Mouse (Mus musculus) forebrain, embryonic 15.5 days (tissue): ENCODE measurements around the gene Gm14692. TPM values are rescaled to one million over a fixed set of nuclear protein-coding genes. Genes with fewer than 3 reads are reported as not detected.
"Not testable (repeated sequence)": the region's sequence is repeated elsewhere in the genome, so short reads cannot be mapped to it uniquely, and the experiment has no call there.

Source experiments
- ATAC-seq: fragments of 200-750 bp; cut with Nextera tagmentation; replicated peaks from 2 replicates; pipeline ENCODE4 v1.8.0; 2017; ENCODE audit warnings: mild to moderate bottlenecking, moderate TSS enrichment, moderate library complexity
- H3K27ac ChIP-seq: fragments of 300-500 bp; sonication (generic); replicated peaks from 2 replicates; pipeline ENCODE4 v1.5.1; 2015; ENCODE audit warnings: mild to moderate bottlenecking, inconsistent platforms
- H3K27me3 ChIP-seq: fragments of 300-500 bp; sonication (generic); 2 replicates; pipeline ENCODE4 v1.6.1; 2015; ENCODE audit warnings: inconsistent platforms
- H3K36me3 ChIP-seq: fragments of 300-500 bp; sonication (generic); 2 replicates; pipeline ENCODE4 v1.6.1; 2015; ENCODE audit warnings: mild to moderate bottlenecking, inconsistent platforms
- H3K4me1 ChIP-seq: fragments of 300-500 bp; sonication (generic); 2 replicates; pipeline ENCODE4 v1.6.1; 2015; ENCODE audit warnings: inconsistent platforms
- H3K4me2 ChIP-seq: fragments of 300-500 bp; sonication (generic); replicated peaks from 2 replicates; pipeline ENCODE4 v1.6.1; 2015; ENCODE audit warnings: mild to moderate bottlenecking, inconsistent platforms
- H3K4me3 ChIP-seq: fragments of 300-500 bp; sonication (generic); 2 replicates; pipeline ENCODE4 v1.5.1; 2015; ENCODE audit warnings: mild to moderate bottlenecking, inconsistent platforms
- H3K9ac ChIP-seq: fragments of 300-500 bp; sonication (generic); replicated peaks from 2 replicates; pipeline ENCODE4 v1.6.1; 2015; ENCODE audit warnings: mild to moderate bottlenecking, inconsistent platforms
- H3K9me3 ChIP-seq: fragments of 300-500 bp; sonication (generic); 2 replicates; pipeline ENCODE4 v1.6.1; 2016; ENCODE audit warnings: inconsistent platforms
- WGBS: fragments of 180-500 bp; shearing (Covaris S2); methylation state at CpG from one replicate; pipeline ENCODE4 v1.1.7; 2015; ENCODE audit warnings: mixed read lengths; 5-methylcytosine and 5-hydroxymethylcytosine counted together
- polyA plus RNA-seq: library from polyadenylated mRNA; unstranded; fragments of >200 nt; fragmentation: Nextera tagmentation; extraction: Ambion mirVana; gene quantifications from 2 replicates; pipeline ENCODE4 v1.2.1, GENCODE M21; 2015

Gm14692 gene
- not detected in 2 replicates for polyA plus RNA-seq

DNA sequence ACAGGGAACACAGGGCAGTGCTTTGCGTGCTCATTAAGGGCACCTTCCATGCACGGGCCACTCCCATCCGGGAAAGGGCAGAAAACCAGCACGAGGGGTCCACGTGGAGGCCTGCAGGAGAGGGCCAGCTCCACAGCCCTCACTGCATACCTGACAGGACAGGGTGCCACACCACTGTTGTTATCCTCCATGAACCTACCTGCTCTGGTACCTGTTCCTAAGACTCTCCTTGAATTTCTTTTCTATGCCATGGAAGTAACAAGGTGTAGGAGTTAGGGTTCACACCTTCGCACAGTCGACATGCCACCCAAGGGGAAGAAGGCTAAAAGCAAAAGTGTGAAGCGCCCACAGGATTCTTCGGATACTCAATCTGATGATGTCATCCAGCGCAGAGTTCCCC lies at the start of gene Gm14692:
Gene Gm14692 (plus strand): TSS at position 301 of the 400 bp plus-strand sequence.
- not testable (repeated sequence) for ATAC-seq, H3K4me3 ChIP-seq, H3K9me3 ChIP-seq, H3K4me1 ChIP-seq, H3K36me3 ChIP-seq, H3K27ac ChIP-seq, H3K9ac ChIP-seq, H3K27me3 ChIP-seq, H3K4me2 ChIP-seq
- WGBS: 85% methylated on average over 5 of the region's 10 CpGs

DNA sequence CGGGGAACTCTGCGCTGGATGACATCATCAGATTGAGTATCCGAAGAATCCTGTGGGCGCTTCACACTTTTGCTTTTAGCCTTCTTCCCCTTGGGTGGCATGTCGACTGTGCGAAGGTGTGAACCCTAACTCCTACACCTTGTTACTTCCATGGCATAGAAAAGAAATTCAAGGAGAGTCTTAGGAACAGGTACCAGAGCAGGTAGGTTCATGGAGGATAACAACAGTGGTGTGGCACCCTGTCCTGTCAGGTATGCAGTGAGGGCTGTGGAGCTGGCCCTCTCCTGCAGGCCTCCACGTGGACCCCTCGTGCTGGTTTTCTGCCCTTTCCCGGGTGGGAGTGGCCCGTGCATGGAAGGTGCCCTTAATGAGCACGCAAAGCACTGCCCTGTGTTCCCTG lies 2.0 kb upstream of the Gm14692 start, which contains the start of gene Gm1140:
Gene Gm1140 (minus strand): TSS at position 101 of the 400 bp plus-strand sequence.
- H3K27me3 ChIP-seq, H3K4me2 ChIP-seq, H3K27ac ChIP-seq, H3K9me3 ChIP-seq, ATAC-seq, H3K4me1 ChIP-seq, H3K9ac ChIP-seq, H3K36me3 ChIP-seq, H3K4me3 ChIP-seq: not testable (repeated sequence)
- WGBS: 92% methylated on average over 5 of the region's 11 CpGs

Other genes starting within 250 kb of the Gm14692 start
- gene Gm1140, start 2.1 kb upstream of the Gm14692 start, polyA plus RNA-seq: not detected in 2 replicates
- not detected in 2 replicates for gene 4933436I01Rik, start 225.8 kb downstream of the Gm14692 start, polyA plus RNA-seq